In genomic region chr13:59970430-59970829, GRCm38 (mm10) we compare ENCODE assay signal across 17 mouse cellular contexts.
DNase-seq lines count a peak whose midpoint lies in the region; ATAC-seq and TF ChIP-seq lines count a peak whose summit lies in the region.
"Had no signal": no experiment of that assay in that cellular context is flagged by ENCODE, and none has a peak within 500 bp of the region (broad histone marks: within the 10 kb centered on the region; RNA-seq: fewer than 3 reads in every experiment).

No protein-coding gene starts in this region.

- ATAC-seq in forebrain, postnatal 0 days = no peak
- ATAC-seq in kidney, embryonic 16.5 days (ENCODE audit: low FRiP score, low TSS enrichment) = no peak
- ATAC-seq in forebrain, embryonic 11.5 days (replicated peaks; ENCODE audit: low FRiP score) = no peak
- ATAC-seq in limb, embryonic 13.5 days (ENCODE audit: low FRiP score, low read depth) = no peak

- TF ChIP-seq CTCF in forebrain, postnatal 0 days (IDR thresholded peaks at IDR 0.05; ENCODE audit: low read depth) = no peak

- peaks cover 57% of the 10 kb centered on the region for H3K4me1 ChIP-seq in forebrain, embryonic 10.5 days
- H3K4me1 ChIP-seq in forebrain, postnatal 0 days (ENCODE audit: insufficient read depth) = peaks cover 4% of the 10 kb centered on the region; the same call in 1 of the 2 replicates
- peaks cover 23% of the 10 kb centered on the region for H3K4me1 ChIP-seq in kidney, embryonic 16.5 days (ENCODE audit: insufficient read depth, low read length)
- H3K4me1 ChIP-seq in forebrain, embryonic 11.5 days (replicated peaks; ENCODE audit: control insufficient read depth, insufficient read depth, low read length) = peaks cover 28% of the 10 kb centered on the region
- H3K4me1 ChIP-seq in limb, embryonic 13.5 days = peaks cover 58% of the 10 kb centered on the region
- H3K4me1 ChIP-seq: liver, embryonic 13.5 days had no signal

- WGBS in forebrain, embryonic 10.5 days = 19% methylated on average over 6 of the region's 6 CpGs
- whole genome bisulfite sequencing in forebrain, postnatal 0 days = 34% methylated on average over 6 of the region's 6 CpGs
- 57% methylated on average over 6 of the region's 6 CpGs for WGBS in kidney, embryonic 16.5 days
- WGBS in forebrain, embryonic 11.5 days = 19% methylated on average over 6 of the region's 6 CpGs
- WGBS in limb, embryonic 13.5 days = 35% methylated on average over 6 of the region's 6 CpGs

- no peak for DNase-seq in forebrain, embryonic 10.5 days (ENCODE audit: extremely low spot score, low spot score)
- no peak for DNase-seq in forebrain, postnatal 0 days
- no peak for DNase-seq in kidney, adult 8-10 months
- peak; percentile 60 for DNase-seq in forebrain, embryonic 11.5 days (ENCODE audit: low spot score)
- DNase-seq in layer of hippocampus, adult 9-10 months (ENCODE audit: low spot score) = no peak
- DNase-seq in yolk sac, embryonic 10.5 days (ENCODE audit: low spot score) = no peak
- DNase-seq: cerebellum, postnatal 10 days; gastrocnemius, postnatal 10 days; kidney, adult 9 months; liver, embryonic 13.5 days; lung, postnatal 14 days; right cerebral cortex, postnatal 25 days; thymus, postnatal 4 days had no signal

- H3K27me3 ChIP-seq in forebrain, embryonic 10.5 days (ENCODE audit: poor library complexity, severe bottlenecking) = peaks cover 56% of the 10 kb centered on the region
- no peaks in the 10 kb centered on the region for H3K27me3 ChIP-seq in forebrain, postnatal 0 days (ENCODE audit: insufficient read depth, low read length)
- no peaks in the 10 kb centered on the region for H3K27me3 ChIP-seq in kidney, embryonic 16.5 days (ENCODE audit: insufficient read depth, low read length)
- H3K27me3 ChIP-seq in forebrain, embryonic 11.5 days (ENCODE audit: control insufficient read depth, insufficient read depth, low read length) = 0 out of 2 replicates have a peak, but pooled peaks cover 2% of the 10 kb centered on the region
- no peaks in the 10 kb centered on the region for H3K27me3 ChIP-seq in limb, embryonic 13.5 days
- H3K27me3 ChIP-seq: CH12.LX had no signal

- no peak overlapping the region for H3K4me2 ChIP-seq in forebrain, postnatal 0 days (ENCODE audit: low read depth)
- no peak overlapping the region for H3K4me2 ChIP-seq in kidney, embryonic 16.5 days (replicated peaks; ENCODE audit: low read depth, low read length)
- H3K4me2 ChIP-seq in forebrain, embryonic 11.5 days (ENCODE audit: low read depth, low read length, severe bottlenecking) = peak overlapping the region; percentile 56; the same call in 1 of the 2 replicates
- peak overlapping the region; percentile 57; the same call in 1 of the 2 replicates for H3K4me2 ChIP-seq in limb, embryonic 13.5 days (replicated peaks)

- no peaks in the 10 kb centered on the region for H3K36me3 ChIP-seq in forebrain, embryonic 10.5 days (replicated peaks)
- no peaks in the 10 kb centered on the region for H3K36me3 ChIP-seq in forebrain, postnatal 0 days (ENCODE audit: insufficient read depth)
- H3K36me3 ChIP-seq in kidney, embryonic 16.5 days (ENCODE audit: insufficient read depth, low read length) = no peaks in the 10 kb centered on the region
- no peaks in the 10 kb centered on the region for H3K36me3 ChIP-seq in forebrain, embryonic 11.5 days (ENCODE audit: control insufficient read depth, insufficient read depth, low read length)
- no peaks in the 10 kb centered on the region for H3K36me3 ChIP-seq in limb, embryonic 13.5 days
- H3K36me3 ChIP-seq: liver, embryonic 13.5 days had no signal

- no peak overlapping the region for H3K9ac ChIP-seq in forebrain, postnatal 0 days
- peak overlapping the region; percentile 59; the same call in 1 of the 2 replicates for H3K9ac ChIP-seq in kidney, embryonic 16.5 days (replicated peaks; ENCODE audit: low read length)
- H3K9ac ChIP-seq in forebrain, embryonic 11.5 days (ENCODE audit: low read length) = peak overlapping the region; percentile 25; the same call in 1 of the 2 replicates
- peak overlapping the region; percentile 40; the same call in 1 of the 2 replicates for H3K9ac ChIP-seq in limb, embryonic 13.5 days
- H3K9ac ChIP-seq: liver, embryonic 13.5 days had no signal

- H3K27ac ChIP-seq in forebrain, embryonic 10.5 days = peak overlapping the region; percentile 89
- no peak overlapping the region for H3K27ac ChIP-seq in forebrain, postnatal 0 days (ENCODE audit: low read depth, low read length)
- H3K27ac ChIP-seq in kidney, embryonic 16.5 days (ENCODE audit: low read length) = no peak overlapping the region
- H3K27ac ChIP-seq in forebrain, embryonic 11.5 days (ENCODE audit: low read depth, low read length) = peak overlapping the region; percentile 87
- peak overlapping the region; percentile 75 for H3K27ac ChIP-seq in limb, embryonic 13.5 days
- H3K27ac ChIP-seq: layer of hippocampus, adult 2 months; liver, embryonic 13.5 days had no signal

- no peaks in the 10 kb centered on the region for H3K9me3 ChIP-seq in forebrain, embryonic 10.5 days
- no peaks in the 10 kb centered on the region for H3K9me3 ChIP-seq in forebrain, postnatal 0 days (ENCODE audit: low read length)
- H3K9me3 ChIP-seq in kidney, embryonic 16.5 days (ENCODE audit: low read length) = no peaks in the 10 kb centered on the region
- no peaks in the 10 kb centered on the region for H3K9me3 ChIP-seq in forebrain, embryonic 11.5 days (ENCODE audit: control insufficient read depth, low read length)
- no peaks in the 10 kb centered on the region for H3K9me3 ChIP-seq in limb, embryonic 13.5 days
- H3K9me3 ChIP-seq: liver, embryonic 13.5 days had no signal

- peak overlapping the region; percentile 44 for H3K4me3 ChIP-seq in forebrain, embryonic 10.5 days
- H3K4me3 ChIP-seq in forebrain, postnatal 0 days (ENCODE audit: low read depth, low read length) = no peak overlapping the region
- no peak overlapping the region for H3K4me3 ChIP-seq in kidney, embryonic 16.5 days (ENCODE audit: low read length)
- H3K4me3 ChIP-seq in forebrain, embryonic 11.5 days (ENCODE audit: low read depth, low read length) = no peak overlapping the region
- no peak overlapping the region for H3K4me3 ChIP-seq in limb, embryonic 13.5 days
- H3K4me3 ChIP-seq: liver, embryonic 13.5 days had no signal

Comparison
In these comparisons a context has a peak if more than half of its experiments do, and no peak if none do; other contexts are left out.
1. H3K27ac ChIP-seq: peak in forebrain, embryonic 10.5 days (single experiment), forebrain, embryonic 11.5 days (single experiment) and limb, embryonic 13.5 days (single experiment); none in forebrain, postnatal 0 days (single experiment) and kidney, embryonic 16.5 days (single experiment).
2. H3K4me2 ChIP-seq: peak in forebrain, embryonic 11.5 days (single experiment) and limb, embryonic 13.5 days (single experiment); none in forebrain, postnatal 0 days (single experiment) and kidney, embryonic 16.5 days (single experiment).